Mouse (Mus musculus) heart, adult 2 months (tissue): ENCODE measurements at regions not wholly inside any gene's neighbourhood (a gene's known extent, or its start where the extent isn't known, plus 50 kb on each side); places are given as distances from the start of the nearest gene placed in this dataset.
A peak's percentile ranks its signal among the peaks of the same experiment; 100 is the strongest.

Source experiments
- DNase-seq, 2 experiments: peaks; one replicate each; pipeline ENCODE4 v3.0.0; 2021
- H3K27ac ChIP-seq: fragments of 200-600 bp; 2 replicates; pipeline ENCODE4 v1.8.1; 2022
- H3K27me3 ChIP-seq: fragments of 200-500 bp; 2 replicates; pipeline ENCODE4 v1.6.1; 2012; ENCODE audit warnings: mild to moderate bottlenecking, low read length, inconsistent platforms, mixed read lengths; ENCODE audit not compliant: control insufficient read depth, insufficient read depth
- H3K36me3 ChIP-seq: fragments of 200-500 bp; 2 replicates; pipeline ENCODE4 v1.6.1; 2012; ENCODE audit warnings: low read length, inconsistent platforms; ENCODE audit not compliant: control insufficient read depth, insufficient read depth
- H3K4me1 ChIP-seq: fragments of 200-500 bp; 2 replicates; pipeline ENCODE4 v1.6.1; 2011; ENCODE audit warnings: low read length; ENCODE audit not compliant: control insufficient read depth, insufficient read depth
- H3K4me3 ChIP-seq: fragments of 200-600 bp; 2 replicates; pipeline ENCODE4 v1.8.1; 2022
- H3K79me2 ChIP-seq: fragments of 200-500 bp; replicated peaks from 2 replicates; pipeline ENCODE4 v1.6.1; 2012; ENCODE audit warnings: mild to moderate bottlenecking, inconsistent platforms, low read length, moderate library complexity, mixed read lengths; ENCODE audit not compliant: control insufficient read depth, insufficient read depth
- H3K9ac ChIP-seq: fragments of 200-500 bp; 2 replicates; pipeline ENCODE4 v1.6.1; 2012; ENCODE audit warnings: low read depth, mild to moderate bottlenecking, control low read depth, inconsistent platforms, low read length, mixed read lengths
- CTCF ChIP-seq: fragments of 200-600 bp; IDR thresholded peaks from 2 replicates; pipeline ENCODE4 v1.8.1; 2022; ENCODE audit warnings: antibody characterized with exemption, mild to moderate bottlenecking, moderate library complexity
- EP300 ChIP-seq: fragments of 200-500 bp; IDR thresholded peaks from 2 replicates; pipeline ENCODE4 v1.6.1; 2011; ENCODE audit warnings: low read depth, low read length, control low read depth; ENCODE audit not compliant: insufficient read depth
- POLR2A ChIP-seq: fragments of 200-500 bp; IDR thresholded peaks from 2 replicates; pipeline ENCODE4 v1.6.1; 2011; ENCODE audit warnings: mild to moderate bottlenecking, low read depth, low read length, control low read depth; ENCODE audit not compliant: insufficient read depth
- WGBS: fragments of 180-500 bp; shearing (Covaris S2); methylation state at CpG from one replicate; pipeline ENCODE4 v1.1.7; 2018; 5-methylcytosine and 5-hydroxymethylcytosine counted together
- intact Hi-C: fragments of 180-260 bp; cut with DNase I; formaldehyde crosslinking; loops from one replicate; pipeline ENCODE4 v1.15.1; 2025

DNA sequence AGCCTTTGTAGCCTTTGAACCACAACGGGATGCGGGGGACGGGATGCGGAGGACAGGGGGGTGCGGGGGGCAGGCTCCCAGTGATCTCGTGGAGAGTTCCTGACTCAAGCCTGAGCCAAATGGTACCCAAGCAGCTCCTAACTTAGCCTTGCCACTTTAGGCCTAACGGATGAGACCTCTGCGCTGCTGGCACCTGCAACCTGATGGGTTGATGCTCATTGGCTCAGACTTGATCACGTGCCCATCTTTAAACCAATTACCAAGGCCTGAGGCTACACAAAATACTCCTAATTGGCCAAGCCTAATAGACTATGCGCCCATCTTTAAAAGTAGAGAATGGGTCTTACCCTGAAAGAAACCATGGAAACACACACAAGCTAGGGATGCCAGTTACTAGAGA, 209.3 kb upstream of the Tle3 start:
- 94% methylated on average over 10 of the region's 10 CpGs for WGBS
- H3K4me1 ChIP-seq = peaks cover 5% of the 10 kb centered on the region
- intact Hi-C loops = no loop called here
- H3K27me3 ChIP-seq = no peaks in the 10 kb centered on the region
- DNase-seq = no peak
- no peak overlapping the region for H3K4me3 ChIP-seq
- no peaks in the 10 kb centered on the region for H3K79me2 ChIP-seq
- no peak overlapping the region for H3K9ac ChIP-seq
- H3K27ac ChIP-seq = no peak overlapping the region
- H3K36me3 ChIP-seq = no peaks in the 10 kb centered on the region
- TF ChIP-seq EP300 (no peak), CTCF (no peak), POLR2A (no peak)

DNA sequence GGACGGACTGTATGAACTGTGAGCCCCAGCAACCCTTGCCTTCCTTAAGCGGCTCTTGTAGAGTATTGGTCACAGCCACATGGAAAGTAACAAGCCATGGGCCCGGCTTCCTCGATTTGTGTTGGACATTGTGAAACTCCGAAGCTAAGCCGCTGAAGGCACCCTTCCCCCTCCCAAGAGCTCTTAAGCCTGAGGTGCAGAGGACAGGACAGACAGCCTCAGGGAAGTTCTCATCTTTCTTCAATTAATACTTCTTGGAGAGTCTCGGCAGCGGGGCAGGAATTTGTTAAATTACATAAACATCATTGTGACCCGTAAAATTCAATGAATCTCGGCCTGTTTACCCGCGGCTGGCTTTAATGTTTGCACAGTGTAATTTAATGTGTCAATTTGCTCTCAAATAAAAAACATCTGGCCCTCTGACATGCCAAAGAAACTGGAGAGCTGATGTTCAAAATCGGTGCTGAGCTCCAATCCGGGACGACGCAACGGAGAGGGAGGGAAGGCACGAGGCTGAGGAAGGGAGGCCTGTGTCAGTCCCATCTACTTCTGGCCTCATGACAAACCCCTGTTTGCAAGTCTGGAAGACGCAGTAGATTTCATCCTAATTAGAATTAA, 208.4 kb upstream of the Tle3 start:
- Histone ChIP-seq H3K27me3 (no peaks in the 10 kb centered on the region), H3K79me2 (no peaks in the 10 kb centered on the region), H3K9ac (no peak overlapping the region), H3K36me3 (no peaks in the 10 kb centered on the region), H3K4me1 (peaks cover 5% of the 10 kb centered on the region), H3K4me3 (no peak overlapping the region), H3K27ac (peak overlapping the region; percentile 17; the same call in 1 of the 2 replicates)
- peak; percentile 34 to 52 for DNase-seq
- intact Hi-C loops = no loop called here
- TF ChIP-seq CTCF (no peak), EP300 (no peak), POLR2A (no peak)
- WGBS = 77% methylated on average over 19 of the region's 19 CpGs

DNA sequence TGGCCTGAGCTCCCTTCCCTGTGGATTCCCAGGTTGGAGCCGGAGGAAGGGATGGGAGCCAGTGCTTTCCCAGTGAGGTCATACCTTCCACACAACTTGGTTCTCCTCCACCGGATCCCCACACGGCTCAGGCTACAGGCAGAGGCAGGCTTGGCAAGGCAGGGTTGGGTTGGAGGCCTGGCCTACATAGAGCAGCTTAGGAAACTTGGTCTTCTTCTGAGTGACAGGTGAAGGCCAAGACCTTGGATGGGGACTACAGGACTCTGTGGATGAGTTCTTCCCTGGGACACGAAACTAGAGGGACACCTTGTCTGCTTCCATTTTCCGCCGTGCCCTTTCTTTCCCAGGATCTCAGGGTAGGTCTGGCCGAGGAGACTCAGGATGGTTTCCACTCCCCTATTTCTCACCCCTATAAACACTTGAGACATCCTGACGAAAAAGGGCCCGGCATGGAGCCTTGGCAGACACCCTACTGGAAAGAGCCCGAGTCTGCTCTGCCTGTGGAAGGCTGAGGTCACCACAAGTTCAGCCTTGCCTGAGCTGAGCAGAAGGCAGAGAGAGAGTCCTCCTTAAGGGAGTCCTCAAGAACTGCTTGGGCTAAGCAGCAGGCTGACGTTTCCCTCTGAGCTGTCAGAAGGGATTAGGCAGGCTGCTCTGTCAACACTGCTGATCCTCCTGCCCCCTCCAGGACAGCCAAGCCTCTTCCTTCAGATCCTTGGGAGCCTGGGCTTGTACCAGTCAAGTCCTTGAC, 207.5 kb upstream of the Tle3 start:
- TF ChIP-seq CTCF (no peak), EP300 (no peak), POLR2A (no peak)
- Histone ChIP-seq H3K27ac (peak overlapping the region; percentile 19), H3K79me2 (no peaks in the 10 kb centered on the region), H3K36me3 (no peaks in the 10 kb centered on the region), H3K9ac (no peak overlapping the region), H3K27me3 (no peaks in the 10 kb centered on the region), H3K4me1 (peaks cover 5% of the 10 kb centered on the region), H3K4me3 (no peak overlapping the region)
- 51% methylated on average over 11 of the region's 11 CpGs for WGBS
- intact Hi-C loops = no loop called here
- DNase-seq = peak; percentile 48 to 72

DNA sequence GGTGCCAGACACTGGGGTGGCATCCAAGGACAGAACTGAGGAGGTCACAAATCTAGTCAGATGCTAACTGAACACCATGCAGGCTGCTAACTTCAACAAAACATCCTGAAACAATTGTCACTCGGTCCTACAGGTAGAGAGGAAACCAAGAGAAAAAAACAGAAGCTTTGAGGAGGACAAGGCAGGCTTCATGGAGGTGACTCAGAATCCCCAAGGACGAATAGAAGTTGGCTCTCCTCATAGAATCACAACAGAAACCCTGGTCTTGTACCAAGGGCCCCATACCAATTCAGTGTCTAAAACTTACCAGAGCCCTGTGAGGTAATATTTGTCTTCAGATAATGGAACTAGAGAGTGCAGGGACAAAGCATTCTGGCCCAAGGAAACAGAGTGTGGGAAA, 206.1 kb upstream of the Tle3 start:
- intact Hi-C loops = no loop called here
- no peak overlapping the region for H3K9ac ChIP-seq
- H3K4me1 ChIP-seq = peaks cover 5% of the 10 kb centered on the region
- H3K27ac ChIP-seq = no peak overlapping the region
- H3K79me2 ChIP-seq = no peaks in the 10 kb centered on the region
- TF ChIP-seq EP300 (no peak), POLR2A (no peak), CTCF (no peak)
- H3K4me3 ChIP-seq = no peak overlapping the region
- DNase-seq = no peak
- no peaks in the 10 kb centered on the region for H3K36me3 ChIP-seq
- WGBS = 62% methylated on average over 2 of the region's 2 CpGs
- no peaks in the 10 kb centered on the region for H3K27me3 ChIP-seq

GRCm38 (mm10) chr9:61167097-61167842, 204.9 kb upstream of the Tle3 start:
- no peak overlapping the region for H3K9ac ChIP-seq
- intact Hi-C loops = no loop called here
- H3K4me3 ChIP-seq = no peak overlapping the region
- 64% methylated on average over 11 of the region's 11 CpGs for WGBS
- DNase-seq = no peak
- H3K27me3 ChIP-seq = no peaks in the 10 kb centered on the region
- TF ChIP-seq POLR2A = no peak
- TF ChIP-seq CTCF = no peak
- no peak for TF ChIP-seq EP300
- H3K4me1 ChIP-seq = peaks cover 5% of the 10 kb centered on the region
- no peaks in the 10 kb centered on the region for H3K79me2 ChIP-seq
- H3K27ac ChIP-seq = no peak overlapping the region
- no peaks in the 10 kb centered on the region for H3K36me3 ChIP-seq

DNA sequence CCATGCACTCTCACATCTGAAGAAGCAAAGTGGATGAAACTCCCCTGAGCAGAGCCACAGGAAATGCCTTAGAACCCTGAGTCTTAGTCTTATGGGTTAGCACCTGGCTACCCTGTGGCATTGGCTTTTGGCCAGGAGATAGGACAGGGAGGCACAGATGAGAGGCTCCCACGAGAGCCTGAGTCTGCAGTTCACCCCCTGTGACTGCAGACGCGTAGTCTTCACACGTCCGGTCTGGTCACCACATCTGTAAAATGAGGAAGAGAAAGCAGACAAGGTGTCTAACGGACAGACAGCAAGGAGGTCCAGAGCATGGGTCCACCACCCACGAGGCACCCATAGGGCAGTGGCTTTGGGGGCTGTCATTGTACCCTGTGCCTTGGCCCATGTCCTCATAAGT, 203.2 kb upstream of the Tle3 start:
- Histone ChIP-seq H3K4me3 (no peak overlapping the region), H3K27me3 (no peaks in the 10 kb centered on the region), H3K27ac (no peak overlapping the region), H3K79me2 (no peaks in the 10 kb centered on the region), H3K36me3 (no peaks in the 10 kb centered on the region), H3K4me1 (peaks cover 5% of the 10 kb centered on the region), H3K9ac (no peak overlapping the region)
- WGBS = 83% methylated on average over 7 of the region's 7 CpGs
- TF ChIP-seq EP300 (no peak), CTCF (no peak), POLR2A (no peak)
- intact Hi-C loops = no loop called here
- no peak for DNase-seq
